Mouse (Mus musculus) heart, embryonic 10.5 days (tissue): ENCODE data around the gene Mnx1. TPM values are rescaled to one million over a fixed set of nuclear protein-coding genes. Genes with fewer than 3 reads are reported as not detected.

Source experiments
- DNase-seq: peaks from one replicate; pipeline ENCODE4 v3.0.0-alpha.2; 2017; ENCODE audit warnings: low spot score
- H3K27ac ChIP-seq: fragments of 300-500 bp; sonication (generic); 2 replicates; pipeline ENCODE4 v1.5.1; 2016; ENCODE audit warnings: mild to moderate bottlenecking
- H3K27me3 ChIP-seq: fragments of 300-500 bp; sonication (generic); 2 replicates; pipeline ENCODE4 v1.6.1; 2016; ENCODE audit warnings: mild to moderate bottlenecking; ENCODE audit not compliant: poor library complexity, insufficient read depth, severe bottlenecking
- H3K36me3 ChIP-seq: fragments of 300-500 bp; sonication (generic); 2 replicates; pipeline ENCODE4 v1.6.1; 2016; ENCODE audit warnings: mild to moderate bottlenecking, moderate library complexity
- H3K4me1 ChIP-seq: fragments of 300-500 bp; sonication (generic); 2 replicates; pipeline ENCODE4 v1.6.1; 2016; ENCODE audit warnings: mild to moderate bottlenecking
- H3K4me3 ChIP-seq: fragments of 300-500 bp; sonication (generic); 2 replicates; pipeline ENCODE4 v1.5.1; 2016; ENCODE audit warnings: mild to moderate bottlenecking, moderate library complexity
- H3K9me3 ChIP-seq: fragments of 300-500 bp; sonication (generic); 2 replicates; pipeline ENCODE4 v1.6.1; 2016; ENCODE audit warnings: mild to moderate bottlenecking, moderate library complexity
- WGBS: fragments of 180-500 bp; shearing (Covaris S2); methylation state at CpG from one replicate; pipeline ENCODE4 v1.1.7; 2016; 5-methylcytosine and 5-hydroxymethylcytosine counted together
- polyA plus RNA-seq: library from polyadenylated mRNA; unstranded; fragments of >200 nt; fragmentation: Nextera tagmentation; extraction: Ambion mirVana; gene quantifications from 2 replicates; pipeline ENCODE4 v1.2.1, GENCODE M21; 2016

Gene Mnx1
- polyA plus RNA-seq, 1 experiment from 2014 or later: 0.06 TPM

- WGBS: 1% methylated on average over 10 of the region's 10 CpGs
- H3K27ac ChIP-seq: no peak overlapping the region
- peaks cover 31% of the 10 kb centered on the region for H3K4me1 ChIP-seq
- DNase-seq: no peak
- H3K4me3 ChIP-seq: no peak overlapping the region
- H3K9me3 ChIP-seq: no peaks in the 10 kb centered on the region
- H3K36me3 ChIP-seq: no peaks in the 10 kb centered on the region
- H3K27me3 ChIP-seq: peaks cover 100% of the 10 kb centered on the region
Observed at GRCm38 (mm10) chr5:29475041-29475440, 3.2 kb downstream of the Mnx1 start.

GRCm38 (mm10) chr5:29474246-29474960, 3.9 kb downstream of the Mnx1 start:
- Histone ChIP-seq H3K36me3 (no peaks in the 10 kb centered on the region), H3K27me3 (peaks cover 100% of the 10 kb centered on the region), H3K4me1 (peaks cover 31% of the 10 kb centered on the region), H3K27ac (no peak overlapping the region), H3K9me3 (no peaks in the 10 kb centered on the region), H3K4me3 (peak overlapping the region; percentile 27; the same call in 1 of the 2 replicates)
- no peak for DNase-seq
- WGBS: 2% methylated on average over 35 of the region's 35 CpGs

- H3K36me3 ChIP-seq: no peaks in the 10 kb centered on the region
- peaks cover 26% of the 10 kb centered on the region for H3K4me1 ChIP-seq
- no peak for DNase-seq
- H3K9me3 ChIP-seq: no peaks in the 10 kb centered on the region
- H3K27me3 ChIP-seq: peaks cover 100% of the 10 kb centered on the region
- peak overlapping the region; percentile 27; the same call in 1 of the 2 replicates for H3K4me3 ChIP-seq
- 2% methylated on average over 35 of the region's 35 CpGs for WGBS
- H3K27ac ChIP-seq: no peak overlapping the region
Observed at GRCm38 (mm10) chr5:29473551-29474245, 4.6 kb downstream of the Mnx1 start.

DNA sequence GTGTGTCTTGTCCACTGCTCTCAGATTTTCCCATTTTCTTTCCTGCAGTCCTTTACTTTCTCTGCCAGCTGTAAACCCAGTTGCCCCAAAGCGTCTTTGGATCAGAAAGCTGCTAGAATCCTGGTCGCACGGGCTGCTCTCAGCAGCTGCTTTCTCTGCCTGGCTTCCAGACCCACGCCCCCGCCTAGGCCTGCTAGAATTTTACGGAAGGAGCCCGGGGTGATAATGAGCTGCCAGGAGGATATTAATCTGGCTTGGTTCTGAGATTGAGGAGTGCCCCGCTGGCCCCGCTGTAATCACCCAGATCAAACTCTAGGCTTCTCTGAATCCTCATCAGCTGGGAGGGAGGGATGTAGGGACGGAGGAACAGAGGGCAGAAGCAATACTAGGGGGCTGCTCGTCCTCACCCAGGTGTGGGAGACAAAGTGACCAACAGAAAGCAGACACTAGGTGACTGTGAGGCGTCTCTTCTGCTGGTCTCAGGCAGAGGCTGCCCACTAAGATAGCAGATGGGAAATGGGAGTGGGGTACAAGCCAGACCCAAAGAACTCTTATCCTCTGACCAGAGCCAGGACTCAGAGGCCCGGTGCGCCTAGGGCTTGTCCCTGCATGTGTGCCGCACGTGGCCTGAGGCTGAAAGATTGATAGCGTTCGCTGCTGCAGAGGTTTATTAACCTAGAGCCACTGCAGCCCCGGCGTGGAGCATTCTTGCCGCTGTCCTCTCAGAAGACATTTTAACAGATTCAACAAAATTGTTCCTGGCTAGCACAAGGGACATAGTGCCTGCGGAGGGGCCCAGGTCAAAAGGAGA, 6.2 kb downstream of the Mnx1 start:
- Histone ChIP-seq H3K36me3 (no peaks in the 10 kb centered on the region), H3K4me3 (no peak overlapping the region), H3K9me3 (no peaks in the 10 kb centered on the region), H3K27me3 (peaks cover 100% of the 10 kb centered on the region), H3K27ac (no peak overlapping the region), H3K4me1 (peaks cover 21% of the 10 kb centered on the region)
- under 1% methylated on average over 22 of the region's 22 CpGs for WGBS
- DNase-seq: no peak

GRCm38 (mm10) chr5:29471396-29471795, 6.9 kb downstream of the Mnx1 start:
- no peak for DNase-seq
- Histone ChIP-seq H3K9me3 (no peaks in the 10 kb centered on the region), H3K36me3 (no peaks in the 10 kb centered on the region), H3K27ac (no peak overlapping the region), H3K4me1 (peaks cover 21% of the 10 kb centered on the region), H3K4me3 (no peak overlapping the region), H3K27me3 (peaks cover 100% of the 10 kb centered on the region)
- under 1% methylated on average over 11 of the region's 11 CpGs for WGBS

DNA sequence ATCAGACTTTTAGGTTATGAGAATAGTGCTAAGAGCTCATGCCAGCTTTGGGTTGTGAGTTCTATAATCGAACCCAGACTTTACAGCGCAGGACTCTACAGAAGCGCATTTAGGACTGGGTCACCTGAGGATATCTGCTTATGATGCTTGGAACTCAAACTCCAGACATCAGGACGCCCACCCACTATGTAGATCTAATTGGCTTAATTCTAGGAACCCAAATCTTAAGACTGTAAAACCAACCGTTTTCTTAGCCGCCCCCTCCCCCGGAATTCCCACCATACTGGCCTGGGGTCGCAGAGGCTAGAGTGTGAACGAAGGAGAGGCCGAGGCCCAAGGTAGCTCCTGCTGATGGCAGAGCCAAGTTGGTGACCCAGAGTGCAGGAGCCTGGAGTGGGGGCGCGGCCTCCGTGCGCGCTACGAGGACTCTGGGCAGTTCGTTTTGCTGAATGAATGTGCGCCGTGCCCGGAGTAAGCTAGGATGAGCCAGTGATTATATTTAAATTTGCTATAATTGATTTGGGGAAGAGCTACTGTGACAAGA, 7.3 kb downstream of the Mnx1 start:
- no peak for DNase-seq
- Histone ChIP-seq H3K9me3 (no peaks in the 10 kb centered on the region), H3K36me3 (no peaks in the 10 kb centered on the region), H3K27me3 (peaks cover 100% of the 10 kb centered on the region), H3K4me3 (no peak overlapping the region), H3K27ac (no peak overlapping the region), H3K4me1 (peaks cover 21% of the 10 kb centered on the region)
- WGBS: 4% methylated on average over 20 of the region's 20 CpGs

DNA sequence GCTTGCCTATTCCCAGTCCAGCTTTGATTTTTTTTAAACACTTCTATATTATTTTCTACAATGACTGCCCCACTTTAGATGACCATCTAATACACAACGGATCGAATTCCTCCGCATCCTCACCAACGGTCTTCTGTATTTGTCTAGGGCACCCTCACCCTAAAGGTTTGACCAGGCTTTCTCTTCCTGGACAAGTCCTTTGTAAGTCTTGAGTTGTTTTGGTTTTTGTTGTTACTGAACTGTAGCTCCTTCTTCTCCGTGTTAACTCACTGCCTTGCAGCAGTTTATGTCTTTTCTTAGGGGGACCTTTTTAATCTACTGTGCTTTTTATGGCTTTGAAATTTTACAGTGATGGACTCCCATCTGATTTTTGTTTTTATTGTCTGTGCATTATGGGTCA, 8.0 kb downstream of the Mnx1 start:
- Histone ChIP-seq H3K27me3 (peaks cover 100% of the 10 kb centered on the region), H3K36me3 (no peaks in the 10 kb centered on the region), H3K9me3 (no peaks in the 10 kb centered on the region), H3K4me3 (no peak overlapping the region), H3K27ac (no peak overlapping the region), H3K4me1 (peaks cover 21% of the 10 kb centered on the region)
- WGBS: 15% methylated on average over 5 of the region's 5 CpGs
- DNase-seq: no peak

GRCm38 (mm10) chr5:29469501-29469900, 8.8 kb downstream of the Mnx1 start:
- no peak overlapping the region for H3K27ac ChIP-seq
- H3K9me3 ChIP-seq: no peaks in the 10 kb centered on the region
- no peaks in the 10 kb centered on the region for H3K36me3 ChIP-seq
- peaks cover 21% of the 10 kb centered on the region for H3K4me1 ChIP-seq
- H3K27me3 ChIP-seq: peaks cover 94% of the 10 kb centered on the region
- 8% methylated on average over 4 of the region's 4 CpGs for whole genome bisulfite sequencing
- DNase-seq: no peak
- H3K4me3 ChIP-seq: no peak overlapping the region

DNA sequence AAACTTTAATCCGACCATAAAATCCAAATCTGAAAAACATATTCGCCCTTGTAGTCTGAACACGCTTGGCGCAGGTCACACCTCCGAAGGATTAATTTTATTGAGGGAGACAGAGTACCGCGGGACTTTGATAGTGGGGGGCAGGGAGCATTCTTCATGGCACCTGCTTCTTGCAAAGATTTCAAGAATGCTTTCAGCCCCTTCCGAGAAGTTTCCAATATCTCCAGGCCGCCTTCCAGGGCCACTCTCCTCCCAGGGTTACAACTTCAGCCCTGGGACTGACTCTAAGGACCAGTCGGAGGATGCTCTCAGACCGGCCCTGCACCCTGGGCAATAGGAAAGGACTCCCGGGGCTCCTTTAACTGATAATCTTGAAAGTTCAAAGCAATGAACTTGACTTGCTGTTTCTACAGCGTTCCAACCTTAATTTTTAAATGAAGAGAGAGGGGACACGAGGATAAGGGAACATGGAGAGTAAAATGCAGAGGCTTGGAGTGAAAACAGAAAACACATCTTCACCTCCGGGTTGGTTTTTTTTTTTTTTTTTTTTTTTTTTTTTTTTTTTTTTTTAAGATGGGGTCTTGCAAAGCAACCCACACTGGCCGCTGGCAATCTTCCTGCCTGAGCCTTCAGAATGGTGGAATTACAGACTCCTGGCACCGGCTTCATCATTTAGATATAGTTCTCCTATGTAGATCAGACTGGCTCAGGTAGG, 9.8 kb downstream of the Mnx1 start:
- H3K4me3 ChIP-seq: peak overlapping the region; percentile 65
- no peak for DNase-seq
- no peaks in the 10 kb centered on the region for H3K9me3 ChIP-seq
- peaks cover 84% of the 10 kb centered on the region for H3K27me3 ChIP-seq
- H3K27ac ChIP-seq: no peak overlapping the region
- no peaks in the 10 kb centered on the region for H3K36me3 ChIP-seq
- WGBS: 2% methylated on average over 17 of the region's 17 CpGs
- peaks cover 16% of the 10 kb centered on the region for H3K4me1 ChIP-seq

GRCm38 (mm10) chr5:29467489-29468350, 10.6 kb downstream of the Mnx1 start:
- Histone ChIP-seq H3K4me3 (peak overlapping the region; percentile 65), H3K9me3 (no peaks in the 10 kb centered on the region), H3K36me3 (no peaks in the 10 kb centered on the region), H3K27ac (peak overlapping the region; percentile 44; the same call in 1 of the 2 replicates), H3K4me1 (peaks cover 16% of the 10 kb centered on the region), H3K27me3 (peaks cover 76% of the 10 kb centered on the region)
- 2% methylated on average over 67 of the region's 67 CpGs for WGBS
- no peak for DNase-seq

- Histone ChIP-seq H3K27ac (no peak overlapping the region), H3K27me3 (peaks cover 30% of the 10 kb centered on the region), H3K4me1 (peaks cover 7% of the 10 kb centered on the region), H3K36me3 (peaks cover 9% of the 10 kb centered on the region), H3K9me3 (no peaks in the 10 kb centered on the region), H3K4me3 (no peak overlapping the region)
- DNase-seq: no peak
- 66% methylated on average over 9 of the region's 9 CpGs for WGBS
Observed at GRCm38 (mm10) chr5:29462943-29463686, 15.2 kb downstream of the Mnx1 start.
